Mouse (Mus musculus): ENCODE results near the gene Ebf1.

- TF ChIP-seq POLR2A (IDR thresholded peaks at IDR 0.05; ENCODE audit: insufficient read length, low read depth) (no peak), CEBPB (IDR thresholded peaks at IDR 0.05; ENCODE audit: insufficient read depth, poor library complexity, severe bottlenecking) (no peak), MYOD1 (IDR thresholded peaks at IDR 0.05; ENCODE audit: control insufficient read depth in 1 of 3, insufficient read length in 2 of 3, low read depth in 2 of 3) (no peak), USF1 (IDR thresholded peaks at IDR 0.05; ENCODE audit: low read depth) (no peak), POLR2AphosphoS2 (IDR thresholded peaks at IDR 0.05; ENCODE audit: insufficient read length, low read depth) (no peak), MAX (IDR thresholded peaks at IDR 0.05; ENCODE audit: low read depth) (no peak), E2F4 (IDR thresholded peaks at IDR 0.05; ENCODE audit: insufficient read depth) (no peak), TCF12 (IDR thresholded peaks at IDR 0.05; ENCODE audit: insufficient read depth, poor library complexity, severe bottlenecking) (no peak), REST (IDR thresholded peaks at IDR 0.05; ENCODE audit: insufficient read depth, insufficient read length) (no peak)
Observed at GRCm38 (mm10) chr11:44812193-44812746, 195.2 kb downstream of the Ebf1 start.

Measured in myocyte (in vitro differentiated cells).